Mouse (Mus musculus) ES-E14 (cell line): ENCODE measurements around the gene Dlgap4. TPM values are rescaled to one million over a fixed set of nuclear protein-coding genes. Genes with fewer than 3 reads are reported as not detected.

Experiments
- DNase-seq: peaks from one replicate; pipeline ENCODE4 v3.0.0-alpha.2; 2013; ENCODE audit warnings: low read depth, low spot score
- H3K27ac ChIP-seq: 2 replicates; pipeline ENCODE4 v1.5.1; 2012; ENCODE audit warnings: low read depth, mild to moderate bottlenecking, low read length, moderate library complexity, mixed read lengths; ENCODE audit not compliant: poor library complexity, insufficient read depth, severe bottlenecking
- H3K36me3 ChIP-seq: 2 replicates; pipeline ENCODE4 v1.6.1; 2012; ENCODE audit warnings: mild to moderate bottlenecking, low read length, moderate library complexity, mixed read lengths; ENCODE audit not compliant: control insufficient read depth, poor library complexity, insufficient read depth, severe bottlenecking
- H3K4me1 ChIP-seq, 2 experiments: fragments of 150-350 bp in 1 of 2; sonication (generic) in 1 of 2; 2 replicates each; pipeline ENCODE4 v1.6.1; 2012; ENCODE audit warnings: low read length in 2 of 2, mild to moderate bottlenecking in 1 of 2, mixed read lengths in 1 of 2; ENCODE audit not compliant: control insufficient read depth in 2 of 2, insufficient read depth in 2 of 2, poor library complexity in 1 of 2
- H3K4me3 ChIP-seq, 2 experiments: fragments of 150-350 bp in 1 of 2; sonication (generic) in 1 of 2; 2 replicates each; pipeline ENCODE4 v1.5.1; 2012; ENCODE audit warnings: low read length in 2 of 2, low read depth in 1 of 2, mild to moderate bottlenecking in 1 of 2, mixed read lengths in 1 of 2; ENCODE audit not compliant: insufficient read depth in 1 of 2, poor library complexity in 1 of 2, severe bottlenecking in 1 of 2
- H3K9ac ChIP-seq: 2 replicates; pipeline ENCODE4 v1.6.1; 2012; ENCODE audit warnings: low read depth, mild to moderate bottlenecking, low read length, mixed read lengths; ENCODE audit not compliant: poor library complexity, insufficient read depth, severe bottlenecking
- H3K9me3 ChIP-seq: fragments of 150-350 bp; sonication (generic); 2 replicates; pipeline ENCODE4 v1.6.1; 2012; ENCODE audit warnings: low read depth, mild to moderate bottlenecking, low read length; ENCODE audit not compliant: control insufficient read depth, insufficient read depth
- CHD2 ChIP-seq: IDR thresholded peaks from 2 replicates; pipeline ENCODE4 v1.6.1; 2014; ENCODE audit warnings: mild to moderate bottlenecking, low read depth, low read length, inconsistent platforms
- HCFC1 ChIP-seq: IDR thresholded peaks from 2 replicates; pipeline ENCODE4 v1.6.1; 2012; ENCODE audit warnings: low read length, inconsistent platforms, borderline replicate concordance; ENCODE audit not compliant: insufficient read depth
- MAFK ChIP-seq: IDR thresholded peaks from 2 replicates; pipeline ENCODE4 v1.6.1; 2014; ENCODE audit warnings: mild to moderate bottlenecking, low read depth, low read length, inconsistent platforms; ENCODE audit not compliant: insufficient read depth
- ZC3H11A ChIP-seq: IDR thresholded peaks from 2 replicates; pipeline ENCODE4 v1.6.1; 2012; ENCODE audit warnings: low read depth, mild to moderate bottlenecking, inconsistent platforms, low read length, borderline replicate concordance
- ZNF384 ChIP-seq: IDR thresholded peaks from 2 replicates; pipeline ENCODE4 v1.6.1; 2012; ENCODE audit warnings: low read depth, low read length, inconsistent platforms
- in situ Hi-C, 2 experiments: fragments of 600-800 bp; cut with MboI; formaldehyde crosslinking; loops; one replicate each; pipeline ENCODE4 v1.15.1; 2025; ENCODE audit warnings: low sequenced_read_pairs in 2 of 2, inconsistent platforms in 1 of 2; ENCODE audit not compliant: unreplicated experiment in 2 of 2
- total RNA-seq: library from RNA; depleted of rRNA; stranded (reverse); fragments of 300-350 nt; gene quantifications from 2 replicates; pipeline ENCODE4 v1.2.3, GENCODE M21; 2012

Gene Dlgap4
- total RNA-seq, 1 experiment, result 28.8 TPM

DNA sequence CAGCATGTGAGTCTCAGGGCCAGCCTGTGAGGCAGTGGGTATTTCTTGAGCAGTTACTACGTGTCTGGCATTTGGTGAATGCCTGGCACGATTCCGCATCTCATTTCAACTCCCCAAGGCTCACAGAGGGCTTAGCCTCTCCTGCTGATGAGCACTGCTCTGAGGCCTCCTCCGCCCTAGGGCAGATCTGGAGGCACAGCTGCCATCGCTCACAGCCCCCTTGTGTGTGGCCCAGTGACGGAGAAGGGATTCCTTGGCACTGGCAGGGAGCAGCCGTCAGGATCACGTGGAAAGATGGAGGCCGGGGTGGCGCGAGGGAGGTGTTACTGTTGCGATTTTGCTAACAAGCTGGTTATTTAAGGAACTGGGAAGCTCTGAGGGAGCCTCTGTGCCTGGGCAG, 52.7 kb downstream of the Dlgap4 start:
- H3K9me3 ChIP-seq, result no peaks in the 10 kb centered on the region
- in situ Hi-C loops, result no loop called here
- H3K9ac ChIP-seq, result no peak overlapping the region
- no peak for TF ChIP-seq HCFC1
- TF ChIP-seq ZNF384, result no peak
- no peak for TF ChIP-seq MAFK
- TF ChIP-seq CHD2, result no peak
- no peak for TF ChIP-seq ZC3H11A
- peaks cover 2 to 4% of the 10 kb centered on the region in 2 experiments; a peak in 1 of 4 replicates for H3K4me1 ChIP-seq
- no peak for DNase-seq
- no peak overlapping the region for H3K27ac ChIP-seq
- H3K36me3 ChIP-seq, result peaks cover 14% of the 10 kb centered on the region; the same call in 1 of the 2 replicates
- no peak overlapping the region for H3K4me3 ChIP-seq

DNA sequence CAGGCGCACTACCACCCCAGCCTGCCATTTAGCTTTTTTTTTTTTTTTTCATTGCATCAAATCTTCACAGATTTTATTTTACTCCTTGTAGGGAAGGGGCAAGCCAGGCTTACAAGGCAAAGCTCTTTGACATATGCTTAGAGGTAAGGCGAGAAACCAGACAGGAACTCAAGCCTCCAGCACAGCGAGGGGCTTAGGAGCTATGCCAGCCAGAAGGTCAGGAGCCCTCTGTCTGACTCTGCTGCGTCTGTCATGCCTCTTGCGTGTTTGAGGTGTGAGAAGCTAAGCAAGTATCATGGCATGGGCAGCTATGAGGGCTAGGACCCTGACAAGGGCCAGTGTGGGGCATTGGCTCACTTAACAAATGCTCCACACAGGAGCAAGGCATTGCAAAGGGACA, 53.8 kb downstream of the Dlgap4 start:
- no peak overlapping the region for H3K27ac ChIP-seq
- peaks cover 2 to 4% of the 10 kb centered on the region in 2 experiments; a peak in 1 of 4 replicates for H3K4me1 ChIP-seq
- in situ Hi-C loops, result no loop called here
- no peaks in the 10 kb centered on the region for H3K9me3 ChIP-seq
- H3K36me3 ChIP-seq, result peaks cover 14% of the 10 kb centered on the region; the same call in 1 of the 2 replicates
- no peak overlapping the region for H3K9ac ChIP-seq
- no peak for TF ChIP-seq ZNF384
- TF ChIP-seq MAFK, result no peak
- no peak for TF ChIP-seq CHD2
- no peak for TF ChIP-seq HCFC1
- TF ChIP-seq ZC3H11A, result no peak
- no peak overlapping the region for H3K4me3 ChIP-seq
- DNase-seq, result no peak

GRCm38 (mm10) chr2:156668625-156669024, 55.1 kb downstream of the Dlgap4 start:
- Histone ChIP-seq H3K4me3 (no peak overlapping the region), H3K4me1 (peaks cover 2 to 4% of the 10 kb centered on the region in 2 experiments; a peak in 1 of 4 replicates), H3K27ac (no peak overlapping the region), H3K9me3 (no peaks in the 10 kb centered on the region), H3K9ac (no peak overlapping the region), H3K36me3 (peaks cover 14% of the 10 kb centered on the region; the same call in 1 of the 2 replicates)
- no peak for DNase-seq
- TF ChIP-seq ZNF384, result peak; percentile 86
- no peak for TF ChIP-seq MAFK
- in situ Hi-C loops, result no loop called here

DNA sequence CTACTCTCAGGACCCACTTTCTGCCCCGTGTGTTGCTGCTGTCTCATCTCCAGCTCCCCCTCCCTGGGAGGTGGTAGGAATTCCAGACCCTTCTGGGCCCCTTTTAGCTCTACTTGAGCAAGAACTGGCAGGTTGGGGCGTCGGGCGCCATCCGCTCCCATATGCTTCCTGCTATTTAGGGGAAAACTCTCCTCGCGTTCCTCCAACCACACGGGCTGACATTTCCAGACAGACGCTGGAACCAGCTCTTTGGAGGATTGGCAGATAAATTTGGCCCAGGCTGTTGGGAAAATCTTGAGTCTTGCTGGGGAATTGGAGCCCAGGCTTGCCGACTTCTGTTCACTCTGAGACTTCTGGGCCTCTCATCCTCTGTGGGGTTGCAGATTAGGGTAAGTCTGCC, 59.8 kb downstream of the Dlgap4 start:
- Histone ChIP-seq H3K27ac (no peak overlapping the region), H3K4me1 (peaks cover 2 to 14% of the 10 kb centered on the region in 2 experiments; a peak in 1 of 4 replicates), H3K9me3 (no peaks in the 10 kb centered on the region), H3K4me3 (no peak overlapping the region), H3K9ac (no peak overlapping the region), H3K36me3 (peaks cover 1% of the 10 kb centered on the region; the same call in 1 of the 2 replicates)
- DNase-seq, result no peak
- TF ChIP-seq ZC3H11A (no peak), ZNF384 (no peak), HCFC1 (no peak), CHD2 (no peak), MAFK (no peak)
- in situ Hi-C loops, result no loop called here

DNA sequence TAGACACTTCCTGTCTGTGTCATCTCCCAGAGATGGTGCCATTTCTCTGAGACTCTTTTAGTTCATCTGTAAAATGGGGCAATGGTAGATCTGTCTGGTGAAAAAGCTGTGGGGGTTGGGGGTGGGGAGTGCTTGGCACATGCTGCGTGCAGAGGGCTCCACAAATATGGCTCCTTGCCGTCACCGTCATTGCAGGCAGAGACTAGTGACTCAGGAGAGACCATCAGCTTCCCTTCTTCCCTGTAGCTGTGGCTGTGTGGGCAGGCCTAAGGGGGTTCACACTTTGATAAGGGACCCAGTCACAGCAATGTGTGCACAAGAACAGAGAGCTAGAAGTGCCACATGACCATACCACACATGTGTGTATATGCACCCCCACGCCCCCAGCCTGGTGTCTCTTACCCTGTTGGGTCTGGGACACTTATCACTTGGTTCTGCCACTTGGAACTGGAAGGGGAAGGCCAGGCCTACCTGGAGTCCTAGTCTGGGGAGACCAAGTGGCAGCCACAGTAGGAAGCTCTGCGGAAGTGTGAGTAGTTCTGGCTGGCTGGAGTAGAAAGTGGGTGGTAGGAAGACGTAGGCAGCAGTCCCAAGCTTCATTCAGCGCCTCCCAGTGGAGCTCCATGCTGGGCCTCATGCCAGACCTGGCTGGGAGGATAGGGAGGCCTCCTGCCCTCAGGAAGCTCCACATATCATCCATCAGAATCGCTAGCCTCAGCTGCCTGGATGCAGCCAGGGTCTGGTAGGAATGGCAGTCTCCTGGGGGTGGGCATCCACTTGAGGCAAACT, 60.6 kb downstream of the Dlgap4 start:
- no peak overlapping the region for H3K4me3 ChIP-seq
- H3K36me3 ChIP-seq, result peaks cover 1% of the 10 kb centered on the region; the same call in 1 of the 2 replicates
- peaks cover 0 to 15% of the 10 kb centered on the region in 2 experiments; a peak in 1 of 4 replicates for H3K4me1 ChIP-seq
- H3K9ac ChIP-seq, result no peak overlapping the region
- no peak for DNase-seq
- no peaks in the 10 kb centered on the region for H3K9me3 ChIP-seq
- H3K27ac ChIP-seq, result no peak overlapping the region
- in situ Hi-C loops, result no loop called here
- TF ChIP-seq ZC3H11A (no peak), MAFK (no peak), ZNF384 (no peak), HCFC1 (no peak), CHD2 (no peak)
